Mouse (Mus musculus) kidney, adult 18-20 months (tissue): ENCODE results near the gene Rbpms2.
"Not testable (repeated sequence)": the region's sequence is repeated elsewhere in the genome, so short reads cannot be mapped to it uniquely, and the experiment has no call there.

Source experiments
- DNase-seq: peaks from one replicate; pipeline ENCODE4 v3.0.0; 2021

The Rbpms2 gene

GRCm38 (mm10) chr9:65661029-65661428 lies 31.6 kb downstream of the Rbpms2 start:
- peak; percentile 44 for DNase-seq

- no peak for DNase-seq
Measured at GRCm38 (mm10) chr9:65661493-65661892, 32.0 kb downstream of the Rbpms2 start.

GRCm38 (mm10) chr9:65664163-65664562 lies 34.7 kb downstream of the Rbpms2 start:
- DNase-seq: peak; percentile 77

GRCm38 (mm10) chr9:65666042-65666441 lies 36.6 kb downstream of the Rbpms2 start:
- DNase-seq: peak; percentile 80

GRCm38 (mm10) chr9:65667701-65668100 lies 38.3 kb downstream of the Rbpms2 start, which contains the start of gene Oaz2:
TSS of gene Oaz2 (plus strand) at chr9:65668001.
- DNase-seq: no peak

- DNase-seq: peak; percentile 89
Measured at GRCm38 (mm10) chr9:65671431-65671931, 42.0 kb downstream of the Rbpms2 start.

- DNase-seq: peak; percentile 47
Measured at GRCm38 (mm10) chr9:65672996-65673395, 43.5 kb downstream of the Rbpms2 start.

- DNase-seq: no peak
Measured at GRCm38 (mm10) chr9:65675461-65676357, 46.3 kb downstream of the Rbpms2 start.

GRCm38 (mm10) chr9:65676358-65677118 lies 47.1 kb downstream of the Rbpms2 start:
- peak; percentile 97 for DNase-seq

- DNase-seq: no peak
Measured at GRCm38 (mm10) chr9:65677119-65677462, 47.6 kb downstream of the Rbpms2 start.

GRCm38 (mm10) chr9:65679181-65679761 lies 49.8 kb downstream of the Rbpms2 start:
- peak; percentile 61 for DNase-seq

- no peak for DNase-seq
Measured at GRCm38 (mm10) chr9:65680938-65681633, 51.6 kb downstream of the Rbpms2 start.

- DNase-seq: no peak
Measured at GRCm38 (mm10) chr9:65681634-65681940, 52.1 kb downstream of the Rbpms2 start.

GRCm38 (mm10) chr9:65682183-65682582 lies 52.7 kb downstream of the Rbpms2 start:
- no peak for DNase-seq

GRCm38 (mm10) chr9:65682994-65683393 lies 53.5 kb downstream of the Rbpms2 start:
- no peak for DNase-seq

GRCm38 (mm10) chr9:65684704-65685103 lies 55.3 kb downstream of the Rbpms2 start:
- no peak for DNase-seq

- DNase-seq: not testable (repeated sequence)
Measured at GRCm38 (mm10) chr9:65689869-65690268, 60.4 kb downstream of the Rbpms2 start.

GRCm38 (mm10) chr9:65692466-65692865 lies 63.0 kb downstream of the Rbpms2 start:
- no peak for DNase-seq

- no peak for DNase-seq
Measured at GRCm38 (mm10) chr9:65692959-65693603, 63.6 kb downstream of the Rbpms2 start.

GRCm38 (mm10) chr9:65695646-65696045 lies 66.2 kb downstream of the Rbpms2 start:
- peak; percentile 34 for DNase-seq

GRCm38 (mm10) chr9:65696337-65696736 lies 66.9 kb downstream of the Rbpms2 start:
- peak; percentile 31 for DNase-seq

GRCm38 (mm10) chr9:65697356-65697755 lies 67.9 kb downstream of the Rbpms2 start:
- DNase-seq: no peak
